Mouse (Mus musculus): Measurements from ENCODE around the gene Cog5. TPM values are rescaled to one million over a fixed set of nuclear protein-coding genes. Genes with fewer than 3 reads are reported as not detected.

Gene Cog5
- polyA plus RNA-seq, 1 experiment = 25.0 TPM

DNA sequence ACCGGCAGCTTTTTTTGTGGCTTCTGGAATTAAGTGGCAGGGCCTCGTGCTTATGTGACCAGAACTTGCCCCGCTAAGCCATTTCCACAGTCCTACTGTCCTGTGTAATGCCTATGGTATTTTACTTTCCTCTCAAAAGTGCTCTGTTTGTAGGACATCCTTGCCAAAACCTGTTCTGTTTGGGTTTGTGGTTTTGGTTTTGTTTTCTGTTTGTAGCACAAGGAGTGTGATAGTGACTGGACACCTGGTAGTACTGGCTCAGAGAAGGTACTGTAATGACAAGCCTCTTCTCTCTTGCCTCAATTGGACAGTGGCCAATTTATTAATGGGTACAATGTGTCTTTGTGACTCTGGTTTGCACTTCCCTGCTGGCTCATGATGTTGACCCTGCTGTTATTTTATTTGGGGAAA lies 163.4 kb downstream of the Cog5 start:
- Histone ChIP-seq H3K4me1 (ENCODE audit: control insufficient read depth, insufficient read depth, low read length) (no peaks in the 10 kb centered on the region), H3K27ac (ENCODE audit: control insufficient read depth, insufficient read depth, low read depth, low read length, poor library complexity) (no peak overlapping the region), H3K4me3 (replicated peaks; ENCODE audit: control insufficient read depth, low read depth, low read length) (no peak overlapping the region)
- WGBS = 83% methylated on average over 3 of the region's 3 CpGs
- no peak for TF ChIP-seq CTCF (IDR thresholded peaks at IDR 0.05; ENCODE audit: control insufficient read depth, insufficient read depth, low read length)
- TF ChIP-seq POLR2A (IDR thresholded peaks at IDR 0.05; ENCODE audit: borderline replicate concordance, control insufficient read depth, low read depth, low read length) = no peak

DNA sequence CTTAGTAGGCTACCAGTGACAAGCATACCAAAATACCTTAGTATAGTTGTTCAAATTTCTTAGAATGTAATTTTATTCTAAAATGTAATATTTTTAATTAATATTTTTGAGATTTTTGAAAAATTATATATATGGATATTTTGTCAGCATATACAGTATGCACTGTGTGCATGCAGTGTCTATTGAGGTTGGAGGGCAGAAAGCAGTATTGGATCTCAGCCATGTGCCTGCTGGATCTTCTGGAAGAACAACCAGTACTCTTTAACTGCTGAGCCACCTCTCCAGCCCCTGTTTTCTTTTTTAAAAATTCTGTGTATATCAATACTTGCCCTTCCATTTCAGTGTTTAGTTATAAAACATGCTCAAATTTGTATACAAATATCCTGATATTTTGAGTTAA lies 164.4 kb downstream of the Cog5 start:
- no peak for TF ChIP-seq POLR2A (IDR thresholded peaks at IDR 0.05; ENCODE audit: borderline replicate concordance, control insufficient read depth, low read depth, low read length)
- no peak for TF ChIP-seq CTCF (IDR thresholded peaks at IDR 0.05; ENCODE audit: control insufficient read depth, insufficient read depth, low read length)
- Histone ChIP-seq H3K27ac (ENCODE audit: control insufficient read depth, insufficient read depth, low read depth, low read length, poor library complexity) (no peak overlapping the region), H3K4me3 (replicated peaks; ENCODE audit: control insufficient read depth, low read depth, low read length) (no peak overlapping the region), H3K4me1 (ENCODE audit: control insufficient read depth, insufficient read depth, low read length) (no peaks in the 10 kb centered on the region)

DNA sequence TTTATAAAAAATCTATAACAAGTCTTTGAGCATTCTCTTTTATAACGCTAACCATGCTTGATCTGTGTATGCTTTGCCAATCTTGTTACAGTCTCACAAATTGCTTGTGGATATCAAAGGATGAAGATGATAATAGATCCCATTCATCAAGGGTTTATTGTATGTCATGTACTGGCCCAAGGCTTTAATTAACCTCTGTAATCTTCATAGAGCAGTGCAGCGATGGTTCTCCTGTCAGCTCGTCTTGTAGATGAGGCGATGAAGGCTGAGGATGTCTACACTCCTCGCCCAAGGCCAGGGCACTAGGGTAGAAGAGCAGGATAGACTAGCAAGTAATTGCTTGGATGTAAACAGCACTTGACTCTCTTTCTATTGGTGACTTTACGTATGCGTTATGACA lies 164.9 kb downstream of the Cog5 start:
- 89% methylated on average over 7 of the region's 7 CpGs for WGBS
- TF ChIP-seq CTCF (IDR thresholded peaks at IDR 0.05; ENCODE audit: control insufficient read depth, insufficient read depth, low read length) (no peak), POLR2A (IDR thresholded peaks at IDR 0.05; ENCODE audit: borderline replicate concordance, control insufficient read depth, low read depth, low read length) (no peak)

DNA sequence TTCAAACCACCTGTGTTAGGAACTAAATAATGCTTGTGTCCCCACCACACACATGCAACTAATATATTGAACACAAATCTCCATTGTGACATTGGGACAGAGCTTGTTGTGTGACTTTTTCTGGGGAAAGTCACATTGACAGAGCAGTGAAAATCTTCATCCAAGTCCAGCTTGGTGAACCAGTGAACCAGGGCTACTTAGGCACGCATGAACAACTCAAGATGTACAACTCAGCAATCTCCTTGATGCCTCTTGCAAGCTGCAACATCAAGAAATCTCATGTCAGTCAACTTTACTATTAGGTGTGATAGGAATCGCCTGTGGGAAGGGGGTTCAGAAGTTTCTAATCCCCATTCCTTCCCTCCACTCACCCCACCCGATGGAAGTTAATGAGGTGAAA lies 169.0 kb downstream of the Cog5 start:
- Histone ChIP-seq H3K4me1 (ENCODE audit: control insufficient read depth, insufficient read depth, low read length) (no peaks in the 10 kb centered on the region; the same call in 1 of the 2 replicates), H3K27ac (ENCODE audit: control insufficient read depth, insufficient read depth, low read depth, low read length, poor library complexity) (no peak overlapping the region), H3K4me3 (replicated peaks; ENCODE audit: control insufficient read depth, low read depth, low read length) (no peak overlapping the region)
- TF ChIP-seq POLR2A (IDR thresholded peaks at IDR 0.05; ENCODE audit: borderline replicate concordance, control insufficient read depth, low read depth, low read length) = no peak
- TF ChIP-seq CTCF (IDR thresholded peaks at IDR 0.05; ENCODE audit: control insufficient read depth, insufficient read depth, low read length) = no peak
- WGBS = 87% methylated on average over 3 of the region's 3 CpGs

More for the DNA sequence above, 164.9 kb downstream of the Cog5 start:
- Histone ChIP-seq H3K4me1 (ENCODE audit: control insufficient read depth, insufficient read depth, low read length) (no peaks in the 10 kb centered on the region), H3K27ac (ENCODE audit: control insufficient read depth, insufficient read depth, low read depth, low read length, poor library complexity) (no peak overlapping the region), H3K4me3 (replicated peaks; ENCODE audit: control insufficient read depth, low read depth, low read length) (no peak overlapping the region)

DNA sequence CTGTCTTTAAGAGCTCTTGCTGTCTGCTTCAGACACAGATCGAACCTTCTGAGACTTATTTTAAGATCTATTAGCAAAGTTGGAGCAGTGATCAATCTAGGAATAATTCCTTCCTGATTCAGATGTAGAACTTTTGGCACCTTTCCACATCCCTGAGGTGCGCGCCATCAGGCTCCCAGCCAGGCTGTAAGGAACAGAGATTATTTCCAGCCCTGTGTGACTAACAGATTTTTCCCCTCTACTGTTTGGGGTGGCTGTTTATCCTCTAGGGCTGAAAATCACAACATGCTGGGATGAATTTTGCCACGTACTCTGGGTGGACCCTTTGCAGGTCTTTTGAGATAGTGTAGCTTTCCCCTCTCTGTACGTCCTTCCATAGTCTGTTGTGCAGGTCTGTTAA lies 170.2 kb downstream of the Cog5 start:
- Histone ChIP-seq H3K4me3 (replicated peaks; ENCODE audit: control insufficient read depth, low read depth, low read length) (no peak overlapping the region), H3K27ac (ENCODE audit: control insufficient read depth, insufficient read depth, low read depth, low read length, poor library complexity) (no peak overlapping the region), H3K4me1 (ENCODE audit: control insufficient read depth, insufficient read depth, low read length) (no peaks in the 10 kb centered on the region; the same call in 1 of the 2 replicates)
- no peak for TF ChIP-seq POLR2A (IDR thresholded peaks at IDR 0.05; ENCODE audit: borderline replicate concordance, control insufficient read depth, low read depth, low read length)
- TF ChIP-seq CTCF (IDR thresholded peaks at IDR 0.05; ENCODE audit: control insufficient read depth, insufficient read depth, low read length) = no peak
- WGBS = 86% methylated on average over 5 of the region's 5 CpGs

DNA sequence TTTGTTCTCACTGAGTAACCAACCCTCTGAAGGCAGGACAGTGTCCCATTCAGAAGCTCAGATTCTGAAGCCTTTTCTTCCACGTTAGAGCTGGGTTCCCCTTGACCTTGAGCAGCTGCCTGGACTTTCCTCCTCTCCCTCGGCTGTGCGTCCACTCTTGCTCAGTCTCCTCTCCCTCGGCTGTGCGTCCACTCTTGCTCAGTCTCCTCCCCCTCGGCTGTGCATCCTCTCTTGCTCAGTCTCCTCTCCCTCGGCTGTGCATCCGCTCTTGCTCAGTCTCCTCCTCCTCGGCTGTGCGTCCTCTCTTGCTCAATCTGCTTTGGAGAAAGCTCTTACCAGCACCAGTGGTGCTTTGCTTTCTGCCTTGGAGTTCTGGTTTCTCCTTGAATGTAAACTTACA lies 171.2 kb downstream of the Cog5 start:
- Histone ChIP-seq H3K4me3 (replicated peaks; ENCODE audit: control insufficient read depth, low read depth, low read length) (no peak overlapping the region), H3K27ac (ENCODE audit: control insufficient read depth, insufficient read depth, low read depth, low read length, poor library complexity) (no peak overlapping the region), H3K4me1 (ENCODE audit: control insufficient read depth, insufficient read depth, low read length) (no peaks in the 10 kb centered on the region; the same call in 1 of the 2 replicates)
- 84% methylated on average over 10 of the region's 10 CpGs for WGBS
- TF ChIP-seq CTCF (IDR thresholded peaks at IDR 0.05; ENCODE audit: control insufficient read depth, insufficient read depth, low read length) = no peak
- TF ChIP-seq POLR2A (IDR thresholded peaks at IDR 0.05; ENCODE audit: borderline replicate concordance, control insufficient read depth, low read depth, low read length) = no peak

DNA sequence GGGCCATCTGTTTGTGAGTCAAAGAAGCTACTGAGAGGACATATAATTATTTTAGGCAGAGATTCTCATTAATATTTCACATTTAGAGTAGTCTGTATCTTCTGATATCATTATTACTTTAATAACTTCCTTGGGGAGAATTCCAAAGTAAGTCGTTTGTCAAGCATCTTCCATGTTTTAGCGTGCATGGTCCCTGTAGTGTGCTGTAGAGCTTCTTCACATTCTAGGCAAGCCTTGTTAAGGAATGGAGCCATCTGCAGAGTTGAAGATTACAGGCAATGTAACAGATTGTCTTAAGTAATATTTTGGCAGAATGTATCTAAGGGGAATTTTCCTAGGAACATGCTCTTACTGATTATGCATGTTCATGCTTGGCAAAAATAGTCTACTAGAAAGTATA lies 171.8 kb downstream of the Cog5 start:
- H3K27ac ChIP-seq (ENCODE audit: control insufficient read depth, insufficient read depth, low read depth, low read length, poor library complexity) = no peak overlapping the region
- H3K4me3 ChIP-seq (replicated peaks; ENCODE audit: control insufficient read depth, low read depth, low read length) = no peak overlapping the region
- H3K4me1 ChIP-seq (ENCODE audit: control insufficient read depth, insufficient read depth, low read length) = no peaks in the 10 kb centered on the region; the same call in 1 of the 2 replicates
- TF ChIP-seq CTCF (IDR thresholded peaks at IDR 0.05; ENCODE audit: control insufficient read depth, insufficient read depth, low read length) = no peak
- no peak for TF ChIP-seq POLR2A (IDR thresholded peaks at IDR 0.05; ENCODE audit: borderline replicate concordance, control insufficient read depth, low read depth, low read length)
- 86% methylated on average over 2 of the region's 2 CpGs for WGBS

DNA sequence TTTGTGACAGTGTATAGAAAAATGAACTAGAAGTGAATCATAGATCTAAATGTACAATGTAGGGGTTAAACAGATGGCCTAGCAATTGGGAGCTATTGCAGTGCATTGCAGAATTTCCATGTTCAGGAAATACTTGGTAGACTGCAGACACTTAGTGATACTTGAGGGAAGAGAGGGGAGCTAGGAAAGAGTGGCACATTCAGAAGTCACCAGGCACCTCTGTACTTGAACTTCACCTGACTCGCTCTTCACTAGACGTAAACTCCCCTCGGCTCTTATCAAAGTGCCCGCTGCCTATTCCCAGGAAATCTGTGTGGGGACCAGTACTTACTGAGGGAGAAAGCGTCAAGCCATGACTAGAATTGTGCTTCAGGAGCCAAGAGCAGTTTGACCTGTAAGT lies 180.8 kb downstream of the Cog5 start:
- 94% methylated on average over 5 of the region's 5 CpGs for WGBS
- H3K4me1 ChIP-seq (ENCODE audit: control insufficient read depth, insufficient read depth, low read length) = no peaks in the 10 kb centered on the region
- H3K4me3 ChIP-seq (replicated peaks; ENCODE audit: control insufficient read depth, low read depth, low read length) = no peak overlapping the region
- H3K27ac ChIP-seq (ENCODE audit: control insufficient read depth, insufficient read depth, low read depth, low read length, poor library complexity) = no peak overlapping the region
- no peak for TF ChIP-seq POLR2A (IDR thresholded peaks at IDR 0.05; ENCODE audit: borderline replicate concordance, control insufficient read depth, low read depth, low read length)
- TF ChIP-seq CTCF (IDR thresholded peaks at IDR 0.05; ENCODE audit: control insufficient read depth, insufficient read depth, low read length) = no peak

DNA sequence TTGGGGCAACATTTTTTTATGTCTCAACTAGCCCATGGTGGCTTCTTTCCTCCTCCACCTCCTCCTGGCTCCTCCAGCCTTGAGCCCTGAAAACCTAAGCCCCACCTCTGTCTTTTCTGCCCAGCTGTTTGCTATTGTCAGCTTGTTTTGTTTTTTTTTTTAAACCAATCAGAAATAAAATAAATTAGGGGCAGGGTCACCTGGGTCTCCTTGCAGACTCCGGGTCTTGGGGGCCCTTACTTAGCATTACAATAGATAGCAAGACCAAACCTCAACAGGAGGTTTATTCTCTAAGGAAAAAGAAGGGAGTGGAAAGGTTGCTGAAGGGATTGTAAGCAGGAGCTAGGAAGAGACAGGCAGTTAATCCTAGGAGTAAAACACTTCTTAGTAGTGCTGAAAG lies 181.5 kb downstream of the Cog5 start:
- TF ChIP-seq POLR2A (IDR thresholded peaks at IDR 0.05; ENCODE audit: borderline replicate concordance, control insufficient read depth, low read depth, low read length) = no peak
- TF ChIP-seq CTCF (IDR thresholded peaks at IDR 0.05; ENCODE audit: control insufficient read depth, insufficient read depth, low read length) = no peak
- WGBS = 76% methylated on average over 1 of the region's 1 CpGs
- no peak overlapping the region for H3K27ac ChIP-seq (ENCODE audit: control insufficient read depth, insufficient read depth, low read depth, low read length, poor library complexity)
- no peak overlapping the region for H3K4me3 ChIP-seq (replicated peaks; ENCODE audit: control insufficient read depth, low read depth, low read length)
- no peaks in the 10 kb centered on the region for H3K4me1 ChIP-seq (ENCODE audit: control insufficient read depth, insufficient read depth, low read length)

Measured in bone marrow, adult 2 months (tissue).